Comparison of ENCODE assay signal across 8 mouse cellular contexts in genomic region chr3:68720258-68720657, GRCm38 (mm10). TPM values are rescaled to one million over a fixed set of nuclear protein-coding genes. Genes with fewer than 3 reads are reported as not detected.
DNase-seq lines count a peak whose midpoint lies in the region; ATAC-seq and TF ChIP-seq lines count a peak whose summit lies in the region.

No protein-coding gene starts in this region.

- no peaks in the 10 kb centered on the region for H3K36me3 ChIP-seq in thymus, adult 2 months (ENCODE audit: control insufficient read depth, insufficient read depth, low read length)

- TF ChIP-seq CTCF in thymus, adult 2 months (IDR thresholded peaks at IDR 0.05; ENCODE audit: borderline replicate concordance, control insufficient read depth, extremely low read depth, insufficient read depth, low read length, poor library complexity): peak; percentile 83

- H3K27me3 ChIP-seq in thymus, adult 2 months (ENCODE audit: control insufficient read depth, insufficient read depth, low read length): no peaks in the 10 kb centered on the region

- TF ChIP-seq POLR2A in thymus, adult 2 months (IDR thresholded peaks at IDR 0.05; ENCODE audit: control insufficient read depth, extremely low read depth, insufficient read depth, low read length, poor library complexity): no peak

- H3K27ac ChIP-seq in thymus, adult 2 months (ENCODE audit: control insufficient read depth, insufficient read depth, low read length): no peak overlapping the region

- peak; percentile 58 for DNase-seq in adrenal gland, postnatal 10 days
- DNase-seq in adrenal gland, postnatal 4 days (ENCODE audit: low spot score in 2 of 2): no peak
- DNase-seq in left cerebral cortex, adult 18-20 months (ENCODE audit: low spot score in 2 of 2): peak; percentile 45 to 56
- no peak for DNase-seq in left cerebral cortex, adult 8-10 months (ENCODE audit: low spot score in 2 of 2)
- peak; percentile 39 to 41 for DNase-seq in adrenal gland, postnatal 36 days
- DNase-seq in thymus, adult 2 months: peak; percentile 73

- 48% methylated on average over 13 of the region's 13 CpGs for WGBS in thymus, adult 2 months

- no peak overlapping the region for H3K4me3 ChIP-seq in thymus, adult 2 months (ENCODE audit: control insufficient read depth, insufficient read depth, low read length)

- peak; percentile 74 to 77 for ATAC-seq in hematopoietic stem cell, adult 5-6 weeks (replicated peaks in 1 of 2; ENCODE audit: insufficient read depth in 1 of 2, low FRiP score in 2 of 2, low TSS enrichment in 1 of 2, low read depth in 1 of 2, poor library complexity in 2 of 2, severe bottlenecking in 2 of 2)
- peak; percentile 86 for ATAC-seq in megakaryocyte progenitor cell, adult 5-6 weeks (replicated peaks; ENCODE audit: poor library complexity)

- H3K4me1 ChIP-seq in thymus, adult 2 months (replicated peaks; ENCODE audit: control insufficient read depth, insufficient read depth, low read length): no peaks in the 10 kb centered on the region

RNA-seq across cellular contexts. Expression of gene Il12a, which starts 29.8 kb away (rescaled TPM):
- under 1 TPM; 0.70 to 0.90 TPM for total RNA-seq in adrenal gland, postnatal 10 days (2021)
- under 1 TPM; 0.45 to 0.48 TPM for total RNA-seq in adrenal gland, postnatal 4 days (2021)
- total RNA-seq in left cerebral cortex, adult 18-20 months (2021): 1 to 10 TPM; 4.6 to 4.7 TPM
- total RNA-seq in left cerebral cortex, adult 8-10 months (2022): 1 to 10 TPM; 1.4 to 4.2 (median 3.6) TPM
- total RNA-seq in adrenal gland, postnatal 36 days (2021): under 1 TPM; 0.43 to 0.66 TPM
- 109 and 152 TPM in 2 replicates for total RNA-seq in hematopoietic stem cell, adult 5-6 weeks (2017)
- 41.2 and 51.4 TPM in 2 replicates for total RNA-seq in megakaryocyte progenitor cell, adult 5-6 weeks (2015)
- 30.2 and 46.1 TPM in 2 replicates for total RNA-seq in megakaryocyte progenitor cell, adult 5-6 weeks (2017)
- polyA plus RNA-seq in thymus, adult 2 months (2012; rRNA removed): 2.8 and 3.2 TPM in 2 replicates

Comparison
In these comparisons a context has a peak if more than half of its experiments do, and no peak if none do; other contexts are left out.
1. DNase-seq: peak in adrenal gland, postnatal 10 days (single experiment), left cerebral cortex, adult 18-20 months (2 of 2), adrenal gland, postnatal 36 days (2 of 2) and thymus, adult 2 months (single experiment); none in adrenal gland, postnatal 4 days (0 of 2) and left cerebral cortex, adult 8-10 months (0 of 2).
2. RNA of gene Il12a, which starts 29.8 kb away (total RNA-seq): 109 to 152 TPM in hematopoietic stem cell, adult 5-6 weeks and 30.2 to 51.4 TPM in megakaryocyte progenitor cell, adult 5-6 weeks; 4.6 to 4.7 TPM in left cerebral cortex, adult 18-20 months, 1.4 to 4.2 TPM in left cerebral cortex, adult 8-10 months, 0.70 to 0.90 TPM in adrenal gland, postnatal 10 days, 0.43 to 0.66 TPM in adrenal gland, postnatal 36 days and 0.45 to 0.48 TPM in adrenal gland, postnatal 4 days; every median in the first group is over 4 times any median in the second.